Mouse (Mus musculus) intestine, embryonic 14.5 days (tissue): ENCODE measurements at regions not wholly inside any gene's neighbourhood (a gene's known extent, or its start where the extent isn't known, plus 50 kb on each side); places are given as distances from the start of the nearest gene placed in this dataset.

ENCODE experiments used
- ATAC-seq: fragments of 200-750 bp; cut with Nextera tagmentation; replicated peaks from 2 replicates; pipeline ENCODE4 v1.8.0; 2017; ENCODE audit warnings: low read depth, moderate number of reproducible peaks, moderate TSS enrichment, moderate library complexity; ENCODE audit not compliant: low FRiP score, low TSS enrichment
- DNase-seq: peaks from one replicate; pipeline ENCODE4 v3.0.0-alpha.2; 2018; ENCODE audit warnings: low spot score
- H3K27ac ChIP-seq: fragments of 300-500 bp; sonication (generic); 2 replicates; pipeline ENCODE4 v1.5.1; 2014; ENCODE audit warnings: low read depth, mild to moderate bottlenecking, control low read depth
- H3K27me3 ChIP-seq: fragments of 300-500 bp; sonication (generic); replicated peaks from 2 replicates; pipeline ENCODE4 v1.6.1; 2014; ENCODE audit warnings: low read length, control low read depth; ENCODE audit not compliant: control insufficient read depth, insufficient read depth
- H3K36me3 ChIP-seq: fragments of 300-500 bp; sonication (generic); 2 replicates; pipeline ENCODE4 v1.6.1; 2014; ENCODE audit warnings: low read length, control low read depth; ENCODE audit not compliant: control insufficient read depth, insufficient read depth
- H3K4me1 ChIP-seq: fragments of 300-500 bp; sonication (generic); replicated peaks from 2 replicates; pipeline ENCODE4 v1.6.1; 2014; ENCODE audit warnings: low read length, control low read depth, mixed read lengths; ENCODE audit not compliant: control insufficient read depth, insufficient read depth
- H3K4me2 ChIP-seq: fragments of 300-500 bp; sonication (generic); 2 replicates; pipeline ENCODE4 v1.6.1; 2014; ENCODE audit warnings: low read length
- H3K4me3 ChIP-seq: fragments of 300-500 bp; sonication (generic); 2 replicates; pipeline ENCODE4 v1.5.1; 2014; ENCODE audit warnings: low read depth, low read length, control low read depth, mixed read lengths
- H3K9ac ChIP-seq: fragments of 300-500 bp; sonication (generic); 2 replicates; pipeline ENCODE4 v1.6.1; 2014; ENCODE audit warnings: mild to moderate bottlenecking, low read length
- H3K9me3 ChIP-seq: fragments of 300-500 bp; sonication (generic); 2 replicates; pipeline ENCODE4 v1.6.1; 2016; ENCODE audit warnings: low read length, control low read depth; ENCODE audit not compliant: control insufficient read depth
- WGBS: fragments of 180-500 bp; shearing (Covaris S2); extraction: QIAGEN DNeasy Blood & Tissue Kit; methylation state at CpG from one replicate; pipeline ENCODE4 v1.1.7; 2014; 5-methylcytosine and 5-hydroxymethylcytosine counted together

DNA sequence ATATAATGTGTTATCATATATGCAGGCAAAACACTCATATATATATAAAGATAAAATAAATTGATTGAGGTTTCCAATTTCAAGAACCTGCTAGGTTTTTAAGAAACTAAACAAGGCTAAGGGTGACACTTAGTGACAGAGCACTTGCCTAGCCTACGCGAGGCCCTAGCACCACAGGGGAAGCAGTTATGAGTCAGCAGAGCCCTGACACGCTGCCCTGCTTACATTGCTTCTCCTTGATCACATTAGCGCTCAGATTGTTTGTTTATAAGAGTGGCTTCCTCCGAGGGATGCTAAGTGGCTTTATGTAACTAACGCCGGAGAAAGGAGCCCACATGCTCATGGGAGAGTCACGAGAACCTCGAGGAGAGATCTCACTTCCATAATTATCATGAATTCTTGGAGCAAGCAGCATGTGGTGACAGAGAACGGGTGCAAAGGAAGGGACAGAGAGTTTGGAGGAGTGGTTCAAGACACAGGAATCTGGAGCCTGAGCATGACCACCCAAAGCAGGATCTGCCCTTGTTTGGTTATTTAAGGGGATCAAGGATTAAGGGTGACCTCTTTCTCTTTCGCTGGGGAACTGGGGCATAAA is 55.3 kb upstream of the Tspan5 start:
- Histone ChIP-seq H3K9me3 (no peaks in the 10 kb centered on the region), H3K4me3 (no peak overlapping the region), H3K27me3 (no peaks in the 10 kb centered on the region), H3K4me2 (no peak overlapping the region), H3K36me3 (no peaks in the 10 kb centered on the region), H3K27ac (no peak overlapping the region), H3K9ac (no peak overlapping the region), H3K4me1 (no peaks in the 10 kb centered on the region)
- ATAC-seq (no peak), DNase-seq (peak; percentile 52)
- WGBS, result 24% methylated on average over 11 of the region's 11 CpGs

GRCm38 (mm10) chr3:138688606-138689005 is 53.4 kb upstream of the Tspan5 start:
- no peak for ATAC-seq

More at GRCm38 (mm10) chr3:138688606-138689005, 53.4 kb upstream of the Tspan5 start:
- Histone ChIP-seq H3K4me3 (no peak overlapping the region), H3K4me1 (no peaks in the 10 kb centered on the region), H3K9ac (no peak overlapping the region), H3K36me3 (no peaks in the 10 kb centered on the region), H3K27me3 (no peaks in the 10 kb centered on the region), H3K9me3 (no peaks in the 10 kb centered on the region), H3K4me2 (no peak overlapping the region), H3K27ac (no peak overlapping the region)
- DNase-seq, result peak; percentile 34
- 91% methylated on average over 5 of the region's 5 CpGs for WGBS
